18 mouse cellular contexts compared by ENCODE assay signal in genomic region chr1:190741421-190741820, GRCm38 (mm10).
"Had no signal": no experiment of that assay in that cellular context is flagged by ENCODE, and none has a peak within 500 bp of the region (broad histone marks: within the 10 kb centered on the region; RNA-seq: fewer than 3 reads in every experiment).

No protein-coding gene starts in this region.

- H3K36me3 ChIP-seq: limb, embryonic 10.5 days; limb, embryonic 13.5 days; liver, embryonic 12.5 days; liver, embryonic 15.5 days; midbrain, embryonic 12.5 days; neural tube, embryonic 12.5 days; neural tube, embryonic 15.5 days had no signal

- ATAC-seq: liver, embryonic 12.5 days; lung, postnatal 0 days had no signal

- H3K4me3 ChIP-seq: limb, embryonic 10.5 days; limb, embryonic 13.5 days; liver, embryonic 12.5 days; liver, embryonic 15.5 days; midbrain, embryonic 12.5 days; neural tube, embryonic 12.5 days; neural tube, embryonic 15.5 days had no signal

- DNase-seq: kidney, adult 18-20 months; kidney, adult 9 months; kidney, postnatal 14 days; kidney, postnatal 4 days; layer of hippocampus, adult 9-11 months; liver; lung, adult 18-20 months; lung, postnatal 36 days; thymus, adult 18-20 months; thymus, postnatal 36 days had no signal

- H3K9me3 ChIP-seq: limb, embryonic 10.5 days; liver, embryonic 12.5 days; liver, embryonic 15.5 days; neural tube, embryonic 12.5 days; neural tube, embryonic 15.5 days had no signal

- H3K9ac ChIP-seq: limb, embryonic 13.5 days; liver, embryonic 12.5 days; liver, embryonic 15.5 days; midbrain, embryonic 12.5 days; neural tube, embryonic 12.5 days; neural tube, embryonic 15.5 days had no signal

- H3K4me1 ChIP-seq: limb, embryonic 10.5 days; limb, embryonic 13.5 days; liver, embryonic 12.5 days; liver, embryonic 15.5 days; midbrain, embryonic 12.5 days; neural tube, embryonic 12.5 days; neural tube, embryonic 15.5 days had no signal

- H3K27me3 ChIP-seq: limb, embryonic 13.5 days; liver, embryonic 12.5 days; liver, embryonic 15.5 days; midbrain, embryonic 12.5 days; neural tube, embryonic 12.5 days; neural tube, embryonic 15.5 days had no signal

- H3K27ac ChIP-seq: limb, embryonic 10.5 days; limb, embryonic 13.5 days; liver, embryonic 12.5 days; liver, embryonic 15.5 days; midbrain, embryonic 12.5 days; neural tube, embryonic 12.5 days; neural tube, embryonic 15.5 days had no signal

- H3K4me2 ChIP-seq: limb, embryonic 13.5 days; liver, embryonic 12.5 days; liver, embryonic 15.5 days; midbrain, embryonic 12.5 days; neural tube, embryonic 12.5 days; neural tube, embryonic 15.5 days had no signal
